Mouse (Mus musculus): ENCODE data around the gene Tcirg1. TPM values are rescaled to one million over a fixed set of nuclear protein-coding genes. Genes with fewer than 3 reads are reported as not detected.
A peak's percentile ranks its signal among the peaks of the same experiment; 100 is the strongest.

The Tcirg1 gene
- polyA plus RNA-seq, 1 experiment from 2014 or later, result 34.7 TPM

DNA sequence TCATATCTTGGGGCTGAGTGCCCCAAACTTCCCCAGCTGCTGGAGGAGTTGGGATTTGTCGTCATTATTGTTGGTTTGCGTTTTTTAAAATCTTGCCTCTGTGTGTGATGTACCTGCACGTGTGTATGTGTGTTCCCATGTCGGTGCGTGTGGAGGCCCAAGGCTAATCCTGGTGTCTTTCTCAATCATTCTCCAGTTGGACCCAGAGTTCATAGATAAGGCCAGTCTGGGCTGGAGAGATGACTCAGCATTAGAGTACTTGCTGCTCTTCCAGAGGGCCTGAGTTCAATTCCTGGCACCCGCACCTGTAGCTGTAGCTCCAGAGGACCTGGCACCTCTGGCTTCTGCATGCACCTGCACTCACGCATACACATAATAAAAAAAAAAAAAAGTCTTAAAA is 17.9 kb upstream of the Tcirg1 start:
- Histone ChIP-seq H3K9ac (no peak overlapping the region), H3K4me1 (peaks cover 25% of the 10 kb centered on the region), H3K27ac (no peak overlapping the region), H3K4me2 (no peak overlapping the region), H3K27me3 (replicated peaks) (no peaks in the 10 kb centered on the region), H3K36me3 (no peaks in the 10 kb centered on the region), H3K9me3 (no peaks in the 10 kb centered on the region), H3K4me3 (replicated peaks) (no peak overlapping the region)
- ATAC-seq (ENCODE audit: insufficient read depth, low FRiP score, low read depth), result no peak
- 92% methylated on average over 7 of the region's 7 CpGs for WGBS

DNA sequence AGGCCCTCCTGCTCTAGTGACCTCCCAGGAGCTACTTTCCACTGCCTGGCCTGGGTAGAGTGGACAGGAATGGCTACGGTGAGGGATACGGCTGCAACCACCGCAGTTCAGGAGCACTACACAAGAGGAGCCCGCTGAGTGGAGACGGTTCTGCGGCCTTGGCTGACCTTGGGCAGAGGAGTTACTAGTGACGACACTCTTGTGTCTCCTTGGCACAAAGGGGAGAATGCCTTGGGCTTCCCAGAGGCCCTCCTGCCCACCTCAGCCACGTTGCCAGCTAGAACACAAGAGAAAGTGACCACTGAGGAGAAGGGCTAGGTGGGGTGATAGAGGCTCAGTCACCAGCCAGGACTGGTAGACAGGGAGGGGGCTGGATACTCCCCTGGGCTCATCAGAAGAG is 17.3 kb upstream of the Tcirg1 start:
- Histone ChIP-seq H3K9me3 (no peaks in the 10 kb centered on the region), H3K27me3 (replicated peaks) (no peaks in the 10 kb centered on the region), H3K4me3 (replicated peaks) (no peak overlapping the region), H3K36me3 (no peaks in the 10 kb centered on the region), H3K4me2 (no peak overlapping the region), H3K27ac (peak overlapping the region; percentile 8), H3K9ac (no peak overlapping the region), H3K4me1 (peaks cover 18% of the 10 kb centered on the region)
- whole genome bisulfite sequencing, result 78% methylated on average over 8 of the region's 8 CpGs
- ATAC-seq (ENCODE audit: insufficient read depth, low FRiP score, low read depth), result no peak

DNA sequence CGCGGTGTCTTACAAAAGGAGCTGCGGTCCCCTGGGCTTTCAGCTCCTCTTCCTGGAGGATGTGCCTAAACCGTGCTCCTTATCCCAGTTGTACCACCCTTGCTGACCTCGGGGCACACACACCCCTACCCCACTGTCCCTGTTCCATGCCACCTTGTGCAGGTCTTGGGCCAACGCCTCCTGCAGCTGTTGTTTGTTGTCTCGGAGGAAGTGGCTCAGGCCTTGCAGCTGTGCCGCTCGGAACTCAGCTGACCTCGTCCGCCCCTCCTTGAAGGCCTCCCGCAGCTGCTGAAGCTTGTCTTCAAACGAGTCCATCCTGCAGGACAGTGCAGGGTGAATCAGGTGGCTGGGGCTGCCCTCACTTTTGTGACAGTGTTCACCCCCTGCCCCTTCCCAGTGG is 16.7 kb upstream of the Tcirg1 start:
- Histone ChIP-seq H3K9ac (no peak overlapping the region), H3K4me3 (replicated peaks) (no peak overlapping the region), H3K27me3 (replicated peaks) (no peaks in the 10 kb centered on the region), H3K9me3 (no peaks in the 10 kb centered on the region), H3K27ac (peak overlapping the region; percentile 8), H3K4me1 (peaks cover 17% of the 10 kb centered on the region), H3K4me2 (no peak overlapping the region), H3K36me3 (no peaks in the 10 kb centered on the region)
- 41% methylated on average over 13 of the region's 13 CpGs for WGBS
- no peak for ATAC-seq (ENCODE audit: insufficient read depth, low FRiP score, low read depth)

DNA sequence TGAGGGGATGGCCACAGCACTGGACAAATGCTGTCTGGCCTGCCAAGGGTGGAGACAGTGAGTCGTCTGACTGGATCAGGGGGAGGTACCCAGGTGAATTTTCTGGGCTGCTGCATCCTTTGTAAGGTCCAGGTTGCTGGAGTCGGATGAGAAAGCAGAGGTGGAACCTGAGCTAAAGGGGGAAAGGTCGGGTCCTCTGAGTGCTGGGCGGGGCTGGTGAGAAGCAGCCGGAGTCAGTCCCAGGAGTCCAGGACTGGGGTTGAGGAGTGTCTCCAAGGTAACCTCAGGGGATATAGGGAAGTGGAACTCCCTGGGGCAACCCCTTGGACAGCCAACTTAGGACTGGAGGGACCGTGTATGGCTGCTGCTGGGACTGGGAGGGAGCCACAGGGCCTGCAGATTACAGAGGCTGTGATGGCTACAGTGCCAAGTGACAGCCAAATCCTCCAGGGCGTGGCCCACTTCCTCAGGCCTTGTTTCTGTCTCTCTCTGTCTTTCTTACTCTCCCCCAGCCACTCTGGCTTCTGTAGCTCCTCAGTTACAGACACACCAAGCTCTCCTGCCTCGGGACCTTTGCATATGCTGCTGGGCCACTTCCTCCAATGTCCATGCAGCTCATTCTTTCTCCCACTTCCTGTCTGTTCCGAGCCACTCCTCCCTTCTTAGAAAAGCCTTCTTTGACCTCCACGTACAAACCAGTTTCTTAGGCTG is 15.9 kb upstream of the Tcirg1 start:
- Histone ChIP-seq H3K4me3 (replicated peaks) (no peak overlapping the region), H3K36me3 (no peaks in the 10 kb centered on the region), H3K9me3 (no peaks in the 10 kb centered on the region), H3K27me3 (replicated peaks) (no peaks in the 10 kb centered on the region), H3K4me1 (peaks cover 17% of the 10 kb centered on the region), H3K4me2 (no peak overlapping the region), H3K9ac (no peak overlapping the region), H3K27ac (peak overlapping the region; percentile 8; the same call in 1 of the 2 replicates)
- WGBS, result 49% methylated on average over 10 of the region's 10 CpGs
- ATAC-seq (ENCODE audit: insufficient read depth, low FRiP score, low read depth), result no peak

DNA sequence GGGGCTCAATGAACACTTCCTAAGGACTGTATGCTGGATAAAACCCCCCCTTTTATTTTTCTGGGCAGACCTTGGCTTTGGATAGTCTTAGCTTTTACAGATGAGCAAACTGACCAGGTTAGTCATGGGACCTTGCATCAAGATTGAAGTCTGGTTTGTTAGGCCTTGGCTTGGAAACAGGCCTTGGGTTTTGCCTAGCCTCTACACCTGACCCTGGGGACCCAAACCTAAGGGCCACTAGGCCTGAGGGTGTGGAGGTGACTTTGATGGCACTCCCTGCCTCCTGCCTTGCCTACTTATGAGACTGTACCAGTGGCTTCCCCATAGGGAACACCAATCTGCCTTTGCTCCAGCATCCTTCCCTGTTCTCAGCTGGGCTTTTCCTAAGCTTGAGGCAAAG is 13.0 kb upstream of the Tcirg1 start:
- Histone ChIP-seq H3K36me3 (no peaks in the 10 kb centered on the region), H3K27me3 (replicated peaks) (no peaks in the 10 kb centered on the region), H3K4me2 (no peak overlapping the region), H3K4me3 (replicated peaks) (no peak overlapping the region), H3K9me3 (no peaks in the 10 kb centered on the region), H3K4me1 (peaks cover 17% of the 10 kb centered on the region), H3K27ac (no peak overlapping the region), H3K9ac (no peak overlapping the region)
- no peak for ATAC-seq (ENCODE audit: insufficient read depth, low FRiP score, low read depth)

GRCm38 (mm10) chr19:3916727-3917126 is 9.8 kb upstream of the Tcirg1 start:
- H3K36me3 ChIP-seq, result no peaks in the 10 kb centered on the region
- H3K27ac ChIP-seq, result no peak overlapping the region
- H3K4me2 ChIP-seq, result no peak overlapping the region
- no peak overlapping the region for H3K9ac ChIP-seq
- no peak for ATAC-seq (ENCODE audit: insufficient read depth, low FRiP score, low read depth)
- no peak overlapping the region for H3K4me3 ChIP-seq (replicated peaks)
- WGBS, result 71% methylated on average over 11 of the region's 11 CpGs
- no peaks in the 10 kb centered on the region for H3K27me3 ChIP-seq (replicated peaks)
- no peaks in the 10 kb centered on the region for H3K9me3 ChIP-seq
- peaks cover 11% of the 10 kb centered on the region for H3K4me1 ChIP-seq

DNA sequence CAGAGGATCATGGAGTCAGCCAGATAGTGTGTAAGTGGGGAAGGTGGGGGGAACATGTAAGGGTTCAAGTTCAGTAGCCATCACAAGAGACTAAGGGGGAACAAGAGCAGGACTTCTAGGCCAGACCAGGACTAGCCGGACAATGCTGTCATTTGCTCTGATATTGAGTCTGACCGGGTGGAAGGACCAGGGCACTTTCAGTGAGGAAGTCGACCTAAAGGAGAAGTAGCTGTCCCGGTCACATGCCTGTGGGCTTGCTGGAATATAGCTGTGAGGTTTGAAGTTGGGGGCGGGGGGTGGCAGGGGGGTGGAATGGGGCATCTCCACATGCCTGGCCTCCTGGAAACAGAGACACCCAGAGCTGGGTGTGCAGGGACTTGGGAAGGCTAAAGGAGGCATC is 7.6 kb upstream of the Tcirg1 start:
- peaks cover 7% of the 10 kb centered on the region; the same call in 1 of the 2 replicates for H3K36me3 ChIP-seq
- no peak overlapping the region for H3K9ac ChIP-seq
- ATAC-seq (ENCODE audit: insufficient read depth, low FRiP score, low read depth), result no peak
- H3K9me3 ChIP-seq, result no peaks in the 10 kb centered on the region
- no peak overlapping the region for H3K4me2 ChIP-seq
- no peak overlapping the region for H3K27ac ChIP-seq
- H3K4me1 ChIP-seq, result peaks cover 14% of the 10 kb centered on the region
- H3K4me3 ChIP-seq (replicated peaks), result no peak overlapping the region
- H3K27me3 ChIP-seq (replicated peaks), result no peaks in the 10 kb centered on the region
- WGBS, result 85% methylated on average over 5 of the region's 5 CpGs

- 84% methylated on average over 8 of the region's 8 CpGs for WGBS
- Histone ChIP-seq H3K36me3 (peaks cover 15% of the 10 kb centered on the region), H3K9ac (no peak overlapping the region; the same call in 1 of the 2 replicates), H3K27ac (no peak overlapping the region), H3K27me3 (replicated peaks) (no peaks in the 10 kb centered on the region), H3K4me2 (peak overlapping the region; percentile 69), H3K4me1 (peaks cover 14% of the 10 kb centered on the region), H3K9me3 (no peaks in the 10 kb centered on the region), H3K4me3 (replicated peaks) (peak overlapping the region; percentile 78)
- no peak for ATAC-seq (ENCODE audit: insufficient read depth, low FRiP score, low read depth)
Measured at GRCm38 (mm10) chr19:3913692-3914091, 6.8 kb upstream of the Tcirg1 start.

GRCm38 (mm10) chr19:3912337-3913204 is 5.6 kb upstream of the Tcirg1 start, which contains the start of gene Ndufs8:
TSS of gene Ndufs8 (minus strand) at chr19:3912774.
- peak within 1 kb of the TSS; percentile 86 for H3K27ac ChIP-seq
- no peaks in the 10 kb centered on the region for H3K27me3 ChIP-seq (replicated peaks)
- WGBS, result under 1% methylated on average over 43 of the region's 43 CpGs
- H3K4me1 ChIP-seq, result peaks cover 20% of the 10 kb centered on the region
- H3K9ac ChIP-seq, result peak within 1 kb of the TSS; percentile 53; the same call in 1 of the 2 replicates
- H3K9me3 ChIP-seq, result no peaks in the 10 kb centered on the region
- H3K4me3 ChIP-seq (replicated peaks), result peak within 1 kb of the TSS; percentile 78
- peaks cover 18% of the 10 kb centered on the region for H3K36me3 ChIP-seq
- ATAC-seq (ENCODE audit: insufficient read depth, low FRiP score, low read depth), result peak; percentile 95
- H3K4me2 ChIP-seq, result peak within 1 kb of the TSS; percentile 69

GRCm38 (mm10) chr19:3910206-3910605 is 3.3 kb upstream of the Tcirg1 start:
- peaks cover 37% of the 10 kb centered on the region for H3K4me1 ChIP-seq
- H3K27ac ChIP-seq, result no peak overlapping the region
- H3K36me3 ChIP-seq, result peaks cover 18% of the 10 kb centered on the region
- H3K27me3 ChIP-seq (replicated peaks), result no peaks in the 10 kb centered on the region
- no peak overlapping the region for H3K4me2 ChIP-seq
- no peak overlapping the region for H3K9ac ChIP-seq
- WGBS, result 82% methylated on average over 5 of the region's 5 CpGs
- no peaks in the 10 kb centered on the region for H3K9me3 ChIP-seq
- no peak for ATAC-seq (ENCODE audit: insufficient read depth, low FRiP score, low read depth)
- no peak overlapping the region for H3K4me3 ChIP-seq (replicated peaks)

DNA sequence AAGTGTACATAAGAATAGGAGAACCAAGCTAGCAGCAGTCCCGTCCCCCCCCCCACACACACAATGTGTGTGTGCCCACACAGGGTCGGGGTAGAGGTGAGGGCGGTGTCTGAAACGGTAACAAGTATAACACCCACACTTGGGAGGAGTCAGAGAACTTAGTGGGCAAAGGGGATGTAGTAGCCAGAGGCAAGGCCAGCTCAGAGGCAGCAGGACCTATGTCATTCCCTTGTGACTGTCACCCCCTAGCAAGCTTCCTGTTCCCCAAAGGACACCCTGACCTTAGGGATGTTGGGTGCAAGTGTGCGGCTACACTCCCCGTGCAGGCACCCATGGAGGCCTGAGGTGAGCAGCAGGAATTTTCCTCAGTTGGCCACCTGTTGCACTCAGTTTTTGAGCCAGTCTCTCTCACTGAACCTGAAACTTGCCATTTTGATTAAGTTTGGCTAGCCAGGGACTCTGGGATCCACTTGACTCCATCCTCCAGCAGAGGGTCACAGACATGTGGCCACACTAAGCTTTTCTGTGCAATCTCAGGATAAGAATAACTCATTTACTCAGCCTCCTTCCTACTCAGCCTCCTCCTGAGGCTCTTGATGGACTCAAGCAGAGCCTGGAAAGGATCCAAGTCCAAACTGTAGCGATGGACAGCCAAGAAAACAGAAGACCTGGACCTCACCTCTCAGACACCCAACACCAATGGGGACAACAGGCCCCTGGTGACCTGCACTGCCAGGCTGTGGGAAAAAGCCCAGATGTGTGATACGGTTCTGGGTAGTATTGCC is 1.1 kb upstream of the Tcirg1 start:
- Histone ChIP-seq H3K36me3 (peaks cover 24% of the 10 kb centered on the region), H3K27ac (no peak overlapping the region; the same call in none of the 2 replicates), H3K27me3 (replicated peaks) (no peaks in the 10 kb centered on the region), H3K4me1 (peaks cover 41% of the 10 kb centered on the region), H3K4me2 (peak overlapping the region; percentile 90), H3K4me3 (replicated peaks) (peak overlapping the region; percentile 78), H3K9ac (no peak overlapping the region), H3K9me3 (no peaks in the 10 kb centered on the region)
- ATAC-seq (ENCODE audit: insufficient read depth, low FRiP score, low read depth), result no peak
- WGBS, result 75% methylated on average over 8 of the region's 8 CpGs

Measured in stomach, embryonic 15.5 days (tissue).